10 mouse cellular contexts compared by ENCODE assay signal in the genomic region with DNA sequence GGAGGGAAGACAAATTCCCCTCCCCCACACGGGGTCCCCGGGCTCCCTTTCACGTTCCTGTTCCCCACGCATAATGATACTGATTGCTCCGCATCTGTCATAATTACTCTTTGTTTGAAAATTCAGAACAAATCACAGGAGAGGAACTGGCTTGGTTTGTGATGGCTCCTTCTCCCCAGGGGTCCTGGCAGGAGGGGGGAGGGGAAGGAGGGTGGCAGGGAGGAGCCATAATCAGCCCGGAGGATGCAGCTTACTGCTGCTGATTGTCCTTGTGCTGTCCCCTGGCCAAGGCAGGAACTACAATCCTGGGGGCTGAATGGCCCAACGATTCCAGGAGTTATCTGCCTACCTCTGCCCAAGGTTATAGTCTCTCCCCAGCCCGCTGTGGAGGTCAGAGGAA. TPM values are rescaled to one million over a fixed set of nuclear protein-coding genes. Genes with fewer than 3 reads are reported as not detected.
DNase-seq lines count a peak whose midpoint lies in the region; ATAC-seq lines count a peak whose summit lies in the region.
"Had no signal": no experiment of that assay in that cellular context is flagged by ENCODE, and none has a peak within 500 bp of the region (broad histone marks: within the 10 kb centered on the region; RNA-seq: fewer than 3 reads in every experiment).

No protein-coding gene starts in this region.

- 8% methylated on average over 8 of the region's 8 CpGs for WGBS in kidney, embryonic 15.5 days
- WGBS in embryonic facial prominence, embryonic 10.5 days, result 5% methylated on average over 8 of the region's 8 CpGs
- WGBS in hindbrain, embryonic 11.5 days, result under 1% methylated on average over 8 of the region's 8 CpGs
- 2% methylated on average over 8 of the region's 8 CpGs for WGBS in neural tube, embryonic 13.5 days

- no peaks in the 10 kb centered on the region for H3K36me3 ChIP-seq in kidney, embryonic 15.5 days
- peaks cover 85% of the 10 kb centered on the region for H3K36me3 ChIP-seq in embryonic facial prominence, embryonic 10.5 days (replicated peaks)
- H3K36me3 ChIP-seq in hindbrain, embryonic 11.5 days (ENCODE audit: control insufficient read depth, insufficient read depth, low read length), result peaks cover 6% of the 10 kb centered on the region; the same call in 1 of the 2 replicates
- peaks cover 17% of the 10 kb centered on the region for H3K36me3 ChIP-seq in neural tube, embryonic 13.5 days

- no peak overlapping the region for H3K9ac ChIP-seq in kidney, embryonic 15.5 days
- peak overlapping the region; percentile 36 for H3K9ac ChIP-seq in hindbrain, embryonic 11.5 days (ENCODE audit: low read depth, low read length)
- peak overlapping the region; percentile 58 for H3K9ac ChIP-seq in neural tube, embryonic 13.5 days
- H3K9ac ChIP-seq: liver, embryonic 14.5 days had no signal

- H3K4me1 ChIP-seq in kidney, embryonic 15.5 days, result peaks cover 62% of the 10 kb centered on the region
- H3K4me1 ChIP-seq in embryonic facial prominence, embryonic 10.5 days, result peaks cover 97% of the 10 kb centered on the region
- peaks cover 55% of the 10 kb centered on the region for H3K4me1 ChIP-seq in hindbrain, embryonic 11.5 days (replicated peaks; ENCODE audit: control insufficient read depth, insufficient read depth, low read length)
- H3K4me1 ChIP-seq in neural tube, embryonic 13.5 days (replicated peaks), result peaks cover 79% of the 10 kb centered on the region

- H3K9me3 ChIP-seq in kidney, embryonic 15.5 days (replicated peaks), result no peaks in the 10 kb centered on the region
- H3K9me3 ChIP-seq in embryonic facial prominence, embryonic 10.5 days, result no peaks in the 10 kb centered on the region
- no peaks in the 10 kb centered on the region for H3K9me3 ChIP-seq in hindbrain, embryonic 11.5 days (ENCODE audit: control insufficient read depth, low read length)
- no peaks in the 10 kb centered on the region for H3K9me3 ChIP-seq in neural tube, embryonic 13.5 days
- H3K9me3 ChIP-seq: megakaryocyte, embryonic 14.5 days had no signal

- H3K27ac ChIP-seq in kidney, embryonic 15.5 days, result no peak overlapping the region
- peak overlapping the region; percentile 88 for H3K27ac ChIP-seq in embryonic facial prominence, embryonic 10.5 days (replicated peaks)
- H3K27ac ChIP-seq in hindbrain, embryonic 11.5 days (ENCODE audit: low read depth, low read length), result peak overlapping the region; percentile 79
- H3K27ac ChIP-seq in neural tube, embryonic 13.5 days (replicated peaks), result peak overlapping the region; percentile 86
- H3K27ac ChIP-seq: liver, embryonic 14.5 days had no signal

- H3K4me3 ChIP-seq in kidney, embryonic 15.5 days (replicated peaks), result no peak overlapping the region
- peak overlapping the region; percentile 32 for H3K4me3 ChIP-seq in embryonic facial prominence, embryonic 10.5 days
- H3K4me3 ChIP-seq in hindbrain, embryonic 11.5 days (ENCODE audit: low read depth, low read length), result no peak overlapping the region
- H3K4me3 ChIP-seq in neural tube, embryonic 13.5 days, result no peak overlapping the region
- H3K4me3 ChIP-seq: megakaryocyte, embryonic 14.5 days had no signal

- H3K4me2 ChIP-seq in kidney, embryonic 15.5 days, result peak overlapping the region; percentile 36
- peak overlapping the region; percentile 12 for H3K4me2 ChIP-seq in hindbrain, embryonic 11.5 days (replicated peaks; ENCODE audit: low read depth, low read length)
- peak overlapping the region; percentile 34 for H3K4me2 ChIP-seq in neural tube, embryonic 13.5 days

- peaks cover 19% of the 10 kb centered on the region for H3K27me3 ChIP-seq in kidney, embryonic 15.5 days
- H3K27me3 ChIP-seq in embryonic facial prominence, embryonic 10.5 days (replicated peaks; ENCODE audit: low read depth, poor library complexity, severe bottlenecking), result no peaks in the 10 kb centered on the region
- no peaks in the 10 kb centered on the region for H3K27me3 ChIP-seq in hindbrain, embryonic 11.5 days (ENCODE audit: control insufficient read depth, insufficient read depth, low read length)
- no peaks in the 10 kb centered on the region for H3K27me3 ChIP-seq in neural tube, embryonic 13.5 days

- no peak for ATAC-seq in kidney, embryonic 15.5 days (replicated peaks; ENCODE audit: low FRiP score)
- no peak for ATAC-seq in hindbrain, embryonic 11.5 days (ENCODE audit: low FRiP score)
- ATAC-seq in neural tube, embryonic 13.5 days (ENCODE audit: low read depth), result peak; percentile 34; the same call in 1 of the 2 replicates

- DNase-seq in kidney, postnatal 14 days, result no peak
- peak; percentile 44 for DNase-seq in embryonic facial prominence, embryonic 10.5 days (ENCODE audit: low spot score)
- DNase-seq in hindbrain, embryonic 11.5 days (ENCODE audit: low spot score), result peak; percentile 68
- DNase-seq in spleen, postnatal 14 days (ENCODE audit: low spot score in 2 of 2), result no peak
- no peak for DNase-seq in MN1 (ENCODE audit: low spot score)
- DNase-seq: cerebellum, adult 11-12 months had no signal

RNA-seq across cellular contexts. Expression of a gene that starts 15.6 kb away (rescaled TPM):
- polyA plus RNA-seq in kidney, embryonic 15.5 days (2015; fragmentation: Nextera tagmentation; extraction: Ambion mirVana), result 3.5 and 4.2 TPM in 2 replicates
- polyA plus RNA-seq in embryonic facial prominence, embryonic 10.5 days (2016; fragmentation: Nextera tagmentation; extraction: Ambion mirVana), result 167 and 281 TPM in 2 replicates
- polyA plus RNA-seq in hindbrain, embryonic 11.5 days (2014; fragmentation: Nextera tagmentation; extraction: Ambion mirVana), result 46.0 and 49.6 TPM in 2 replicates
- 12.3 and 12.9 TPM in 2 replicates for polyA plus RNA-seq in neural tube, embryonic 13.5 days (2015; fragmentation: Nextera tagmentation; extraction: Ambion mirVana)

RNA-seq across cellular contexts. Expression of a gene that starts 38.5 kb away (rescaled TPM):
- 7.9 and 8.1 TPM in 2 replicates for polyA plus RNA-seq in kidney, embryonic 15.5 days (2015; fragmentation: Nextera tagmentation; extraction: Ambion mirVana)
- 8.2 and 8.3 TPM in 2 replicates for polyA plus RNA-seq in embryonic facial prominence, embryonic 10.5 days (2016; fragmentation: Nextera tagmentation; extraction: Ambion mirVana)
- 4.0 and 6.5 TPM in 2 replicates for polyA plus RNA-seq in hindbrain, embryonic 11.5 days (2014; fragmentation: Nextera tagmentation; extraction: Ambion mirVana)
- polyA plus RNA-seq in neural tube, embryonic 13.5 days (2015; fragmentation: Nextera tagmentation; extraction: Ambion mirVana), result 5.4 and 6.8 TPM in 2 replicates

RNA-seq across cellular contexts. Expression of a gene that starts 55.3 kb away (rescaled TPM):
- 11.8 and 13.5 TPM in 2 replicates for polyA plus RNA-seq in kidney, embryonic 15.5 days (2015; fragmentation: Nextera tagmentation; extraction: Ambion mirVana)
- 9.7 and 11.5 TPM in 2 replicates for polyA plus RNA-seq in embryonic facial prominence, embryonic 10.5 days (2016; fragmentation: Nextera tagmentation; extraction: Ambion mirVana)
- 8.8 and 10.3 TPM in 2 replicates for polyA plus RNA-seq in hindbrain, embryonic 11.5 days (2014; fragmentation: Nextera tagmentation; extraction: Ambion mirVana)
- polyA plus RNA-seq in neural tube, embryonic 13.5 days (2015; fragmentation: Nextera tagmentation; extraction: Ambion mirVana), result 8.9 and 10.3 TPM in 2 replicates

Comparison
In these comparisons a context has a peak if more than half of its experiments do, and no peak if none do; other contexts are left out.
1. DNase-seq: peak in embryonic facial prominence, embryonic 10.5 days (single experiment) and hindbrain, embryonic 11.5 days (single experiment); none in kidney, postnatal 14 days (single experiment), spleen, postnatal 14 days (0 of 2) and MN1 (single experiment).
2. Peak in every context shown above with its lines, with median percentiles within 50 percentile points of each other: H3K4me2 ChIP-seq.